ENCODE assay signal across 17 mouse cellular contexts in the genomic region with DNA sequence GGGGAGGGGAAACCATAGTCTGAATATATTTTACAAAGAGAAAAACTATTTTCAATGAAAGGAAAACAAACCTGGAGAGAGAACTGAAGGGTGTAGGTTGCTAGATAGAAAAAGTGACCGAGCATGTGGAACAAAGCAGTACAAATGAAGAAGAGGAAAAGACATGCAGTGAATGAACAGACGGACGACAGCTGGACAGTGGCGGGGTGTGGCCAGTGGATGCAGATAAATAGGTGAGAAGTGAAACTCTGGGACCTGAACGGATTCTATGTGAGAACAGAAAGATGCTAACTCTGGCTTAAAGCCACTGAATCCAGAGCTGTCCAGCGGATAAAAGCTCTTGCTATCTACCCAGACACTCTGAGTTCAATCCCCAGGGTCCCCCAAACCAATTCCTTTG.
"Had no signal": no experiment of that assay in that cellular context is flagged by ENCODE, and none has a peak within 500 bp of the region (broad histone marks: within the 10 kb centered on the region; RNA-seq: fewer than 3 reads in every experiment).

No protein-coding gene starts in this region.

- H3K4me2 ChIP-seq: limb, embryonic 13.5 days; liver, embryonic 13.5 days; midbrain, embryonic 12.5 days; neural tube, embryonic 13.5 days; stomach, embryonic 15.5 days had no signal

- H3K4me3 ChIP-seq: limb, embryonic 10.5 days; limb, embryonic 13.5 days; liver, embryonic 13.5 days; midbrain, embryonic 12.5 days; myocyte; neural tube, embryonic 13.5 days; stomach, embryonic 15.5 days had no signal

- H3K27ac ChIP-seq: kidney, postnatal 0 days; limb, embryonic 13.5 days; liver, embryonic 13.5 days; stomach, embryonic 15.5 days had no signal

- H3K9me3 ChIP-seq: limb, embryonic 10.5 days; limb, embryonic 13.5 days; liver, embryonic 13.5 days; midbrain, embryonic 12.5 days; neural tube, embryonic 13.5 days; stomach, embryonic 15.5 days had no signal

- H3K9ac ChIP-seq: limb, embryonic 13.5 days; liver, embryonic 13.5 days; midbrain, embryonic 12.5 days; neural tube, embryonic 13.5 days; stomach, embryonic 15.5 days had no signal

- H3K36me3 ChIP-seq: limb, embryonic 13.5 days; liver, embryonic 13.5 days; neural tube, embryonic 13.5 days; stomach, embryonic 15.5 days had no signal

- H3K27me3 ChIP-seq: limb, embryonic 13.5 days; midbrain, embryonic 12.5 days; neural tube, embryonic 13.5 days; stomach, embryonic 15.5 days had no signal

- DNase-seq: kidney, adult 18-20 months; kidney, adult 9 months; kidney, postnatal 36 days; liver, embryonic 13.5 days; lung, postnatal 14 days; retina, postnatal 1 day; right cerebral cortex, postnatal 25 days; spleen, adult 18-20 months; thymus, adult 18-20 months; thymus, postnatal 36 days had no signal

- H3K4me1 ChIP-seq: liver, embryonic 13.5 days had no signal
